Mouse (Mus musculus): ENCODE measurements around the gene Chchd1. TPM values are rescaled to one million over a fixed set of nuclear protein-coding genes. Genes with fewer than 3 reads are reported as not detected.
"Not testable (repeated sequence)": the region's sequence is repeated elsewhere in the genome, so short reads cannot be mapped to it uniquely, and the experiment has no call there.

Chchd1 gene
- total RNA-seq, 2 experiments from 2014 or later: 47.3 to 50.3 TPM

DNA sequence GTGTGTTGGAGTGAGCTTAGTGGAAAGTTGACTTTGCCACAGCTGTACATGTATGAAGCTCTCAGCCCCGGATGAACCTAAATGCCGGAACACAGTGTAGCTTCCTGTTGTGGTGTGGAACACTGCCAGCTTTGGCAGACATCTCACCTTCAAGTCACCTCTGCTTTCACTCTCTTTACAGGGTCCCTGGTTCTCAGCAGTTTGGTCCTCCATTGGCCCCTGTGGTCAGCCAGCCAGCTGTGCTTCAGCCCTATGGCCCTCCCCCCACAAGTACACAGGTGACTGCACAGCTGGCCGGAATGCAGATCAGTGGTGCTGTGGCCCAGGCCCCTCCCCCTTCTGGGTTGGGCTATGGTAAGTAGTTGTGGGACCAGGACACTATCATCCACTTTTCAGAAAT lies 20.3 kb upstream of the Chchd1 start:
- DNase-seq (ENCODE audit: extremely low spot score in 1 of 2, low spot score in 1 of 2): no peak

DNA sequence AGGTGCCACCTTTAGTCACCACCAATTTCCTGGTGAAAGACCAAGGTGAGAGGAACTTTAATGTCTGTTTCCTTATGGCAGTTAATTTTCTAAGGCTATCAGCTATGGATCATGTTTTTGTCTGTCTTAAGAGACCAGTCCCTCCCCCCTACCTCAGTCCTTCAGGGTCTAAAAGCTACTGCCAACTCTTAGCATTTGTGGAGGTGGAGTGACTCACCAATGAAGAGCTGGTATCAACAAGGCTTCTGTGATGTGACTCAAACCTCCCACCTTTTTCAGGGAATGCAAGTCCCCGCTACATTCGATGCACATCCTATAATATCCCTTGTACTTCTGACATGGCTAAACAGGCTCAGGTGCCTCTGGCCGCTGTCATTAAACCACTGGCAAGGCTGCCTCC lies 16.2 kb upstream of the Chchd1 start:
- DNase-seq (ENCODE audit: extremely low spot score in 1 of 2, low spot score in 1 of 2): no peak

DNA sequence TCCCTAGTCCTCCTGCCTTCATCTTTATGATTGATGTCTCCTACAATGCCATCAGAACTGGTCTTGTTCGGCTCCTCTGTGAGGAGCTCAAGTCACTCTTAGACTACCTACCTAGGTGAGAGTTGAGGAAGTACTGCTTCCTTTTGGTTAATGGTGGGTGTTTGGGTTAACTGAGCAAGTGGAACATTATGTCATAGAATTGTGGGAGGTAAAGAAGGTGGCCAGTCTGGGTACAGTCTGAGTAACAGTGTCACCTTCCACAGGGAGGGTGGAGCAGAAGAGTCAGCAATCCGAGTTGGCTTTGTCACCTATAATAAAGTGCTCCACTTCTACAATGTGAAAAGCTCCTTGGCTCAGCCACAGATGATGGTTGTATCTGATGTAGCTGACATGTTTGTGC lies 13.8 kb upstream of the Chchd1 start:
- DNase-seq (ENCODE audit: extremely low spot score in 1 of 2, low spot score in 1 of 2): no peak

DNA sequence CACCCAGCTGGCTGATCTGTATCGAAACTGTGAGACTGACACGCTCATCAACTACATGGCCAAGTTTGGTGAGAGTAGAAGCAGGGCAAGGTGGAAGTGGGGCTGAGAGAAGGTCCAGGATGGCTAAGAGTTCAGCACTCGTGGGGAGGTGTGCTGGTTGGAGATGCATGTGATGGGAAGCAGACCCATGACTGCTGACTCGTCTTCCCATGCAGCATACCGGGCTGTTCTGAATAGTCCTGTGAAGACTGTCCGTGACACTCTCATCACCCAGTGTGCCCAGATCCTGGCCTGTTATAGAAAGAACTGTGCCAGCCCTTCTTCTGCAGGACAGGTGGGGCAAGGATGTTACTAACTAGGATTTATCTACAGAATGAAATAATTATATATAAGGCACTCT lies 11.0 kb upstream of the Chchd1 start:
- no peak for DNase-seq (ENCODE audit: extremely low spot score in 1 of 2, low spot score in 1 of 2)

DNA sequence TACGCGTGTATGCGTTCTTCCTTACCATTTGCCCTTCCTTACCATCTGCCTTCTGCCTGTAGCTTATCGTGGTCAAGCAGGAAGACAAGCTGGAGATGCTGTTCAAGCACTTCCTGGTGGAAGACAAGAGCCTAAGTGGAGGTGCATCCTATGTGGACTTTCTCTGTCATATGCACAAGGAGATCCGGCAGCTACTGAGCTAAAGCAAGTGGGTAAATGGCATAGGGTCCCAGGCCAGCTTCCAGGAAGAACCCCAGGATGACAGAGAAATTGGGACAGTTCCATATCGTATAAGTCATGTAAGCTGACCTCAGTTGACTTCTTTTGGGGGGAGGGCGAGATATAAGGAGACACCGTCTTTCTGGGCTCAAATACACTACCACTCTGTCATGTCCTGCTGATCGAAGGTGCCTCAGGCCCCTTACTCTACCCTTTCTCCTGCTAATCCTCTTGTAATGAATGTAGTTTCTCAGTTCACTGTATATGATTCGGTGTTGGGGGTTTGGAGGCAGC lies 9.2 kb upstream of the Chchd1 start:
- DNase-seq (ENCODE audit: extremely low spot score in 1 of 2, low spot score in 1 of 2): no peak

DNA sequence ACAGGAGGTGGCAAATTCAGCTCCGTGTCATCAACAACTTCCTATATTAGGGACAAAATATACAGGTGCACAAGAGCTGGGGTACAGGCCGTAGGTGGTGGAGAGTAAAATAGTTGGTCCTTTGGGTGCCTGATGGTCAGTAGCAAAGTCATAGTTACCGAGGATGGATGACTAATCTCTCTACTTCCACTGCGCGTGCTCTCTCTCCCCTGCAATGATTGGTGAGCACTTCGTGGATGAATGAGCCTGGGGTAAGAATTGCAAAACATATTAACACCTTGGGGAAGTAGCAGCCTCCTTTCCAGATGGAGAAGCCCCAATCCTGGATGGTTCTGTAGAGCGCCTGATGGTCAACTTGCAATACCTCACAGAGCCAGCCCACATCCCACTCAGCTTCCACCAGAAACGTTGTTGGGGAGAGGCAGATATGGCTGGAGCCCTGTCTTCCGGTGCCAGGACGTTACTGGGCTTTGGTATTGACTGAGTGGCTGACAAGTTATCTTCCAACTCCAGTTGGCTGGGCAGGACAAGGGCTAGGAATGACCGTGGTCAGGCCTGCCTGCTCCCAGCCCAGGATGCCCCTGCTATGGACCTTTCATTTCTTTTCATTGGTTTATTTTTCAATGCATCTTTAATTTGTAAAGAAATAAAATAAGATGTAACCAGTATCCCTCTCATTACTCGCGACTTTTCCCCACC lies 8.5 kb upstream of the Chchd1 start:
- peak in 1 of 2 experiments; percentile 38 for DNase-seq (ENCODE audit: extremely low spot score in 1 of 2, low spot score in 1 of 2)

DNA sequence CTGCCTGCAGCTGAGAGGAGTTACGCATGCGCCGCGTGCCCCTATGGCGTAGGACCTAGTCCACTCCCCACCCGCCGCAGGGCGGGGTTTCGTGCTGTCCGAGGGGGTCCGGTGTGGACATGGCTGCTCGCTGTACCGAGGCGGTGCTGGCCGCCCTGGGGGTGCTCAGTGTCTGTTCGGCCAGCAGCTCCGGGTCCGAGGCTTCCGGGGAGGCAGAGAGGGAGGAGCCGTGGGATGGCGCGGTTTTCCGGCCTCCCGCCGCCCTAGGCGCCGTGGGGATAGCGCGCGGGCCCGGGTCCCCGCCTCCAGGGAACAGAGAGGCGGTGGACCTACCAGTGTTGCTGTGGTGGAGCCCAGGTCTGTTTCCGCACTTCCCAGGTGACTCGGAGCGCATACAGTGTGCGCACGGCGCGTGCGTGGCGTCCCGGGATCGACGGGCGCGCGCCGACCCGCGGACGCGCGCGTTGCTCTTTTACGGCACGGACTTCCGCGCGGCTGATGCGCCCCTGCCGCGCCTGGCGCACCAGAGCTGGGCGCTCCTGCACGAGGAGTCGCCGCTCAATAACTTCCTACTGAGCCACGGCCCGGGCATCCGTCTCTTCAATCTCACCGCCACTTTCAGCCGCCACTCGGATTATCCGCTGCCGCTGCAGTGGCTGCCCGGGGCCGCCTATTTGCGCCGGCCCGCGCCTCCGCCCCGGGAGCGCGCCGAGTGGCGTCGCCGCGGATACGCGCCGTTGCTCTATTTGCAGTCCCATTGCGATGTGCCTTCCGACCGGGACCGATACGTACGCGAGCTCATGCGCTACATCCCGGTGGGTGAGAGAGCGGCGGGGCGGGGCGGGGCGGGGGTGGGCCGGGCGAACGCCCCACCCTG lies 7.7 kb upstream of the Chchd1 start, which contains the start of gene Fut11:
Fut11 (plus strand) TSS at position 85 of the 877 bp plus-strand sequence.
- DNase-seq (ENCODE audit: extremely low spot score in 1 of 2, low spot score in 1 of 2): peak; percentile 74 to 78

DNA sequence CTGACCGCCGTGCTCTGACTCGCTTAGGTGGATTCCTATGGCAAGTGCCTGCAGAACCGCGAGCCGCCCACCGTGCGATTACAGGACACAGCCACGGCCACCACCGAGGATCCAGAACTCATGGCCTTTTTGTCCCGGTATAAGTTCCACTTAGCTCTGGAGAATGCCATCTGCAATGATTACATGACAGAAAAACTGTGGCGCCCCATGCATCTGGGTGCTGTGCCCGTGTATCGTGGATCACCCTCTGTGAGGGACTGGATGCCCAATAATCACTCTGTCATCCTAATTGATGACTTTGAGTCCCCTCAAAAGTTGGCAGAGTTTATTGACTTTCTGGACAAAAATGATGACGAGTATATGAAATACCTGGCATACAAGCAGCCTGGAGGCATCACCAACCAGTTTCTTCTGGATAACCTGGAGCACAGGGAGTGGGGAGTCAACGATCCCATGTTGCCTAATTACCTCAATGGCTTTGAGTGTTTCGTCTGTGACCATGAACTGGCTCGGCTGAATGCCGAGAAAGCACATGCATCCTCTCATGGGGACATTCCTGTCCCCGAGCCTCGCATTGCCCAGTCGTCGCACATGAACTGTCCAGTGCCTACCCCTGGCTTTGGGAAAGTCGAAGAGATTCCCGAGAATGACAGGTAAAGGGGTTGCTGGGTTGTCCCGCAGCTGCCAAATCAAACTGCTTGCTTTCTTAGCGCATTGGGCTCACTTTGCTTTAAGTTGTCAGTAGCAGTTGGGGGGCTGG lies 6.9 kb upstream of the Chchd1 start:
- no peak for DNase-seq (ENCODE audit: extremely low spot score in 1 of 2, low spot score in 1 of 2)

DNA sequence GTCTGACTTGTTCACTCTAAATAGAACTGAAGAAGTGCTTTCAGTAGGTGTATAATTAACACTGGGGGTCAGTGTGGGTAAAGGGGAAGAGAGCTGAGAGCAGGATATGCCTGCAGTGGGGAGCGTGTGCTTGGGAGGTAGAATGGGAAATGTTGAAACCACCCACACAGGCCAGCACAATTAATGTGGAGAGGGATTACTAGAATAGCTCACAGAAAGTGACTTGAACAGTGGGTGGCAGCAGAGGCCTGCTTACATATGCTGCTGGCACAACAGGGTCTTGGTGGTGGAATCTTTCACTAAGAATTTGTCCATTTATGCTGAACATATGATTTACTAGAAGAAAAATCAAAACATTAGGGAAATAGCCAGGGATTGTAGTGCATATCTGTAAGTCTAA lies 5.8 kb upstream of the Chchd1 start:
- peak in 1 of 2 experiments; percentile 47 for DNase-seq (ENCODE audit: extremely low spot score in 1 of 2, low spot score in 1 of 2)

DNA sequence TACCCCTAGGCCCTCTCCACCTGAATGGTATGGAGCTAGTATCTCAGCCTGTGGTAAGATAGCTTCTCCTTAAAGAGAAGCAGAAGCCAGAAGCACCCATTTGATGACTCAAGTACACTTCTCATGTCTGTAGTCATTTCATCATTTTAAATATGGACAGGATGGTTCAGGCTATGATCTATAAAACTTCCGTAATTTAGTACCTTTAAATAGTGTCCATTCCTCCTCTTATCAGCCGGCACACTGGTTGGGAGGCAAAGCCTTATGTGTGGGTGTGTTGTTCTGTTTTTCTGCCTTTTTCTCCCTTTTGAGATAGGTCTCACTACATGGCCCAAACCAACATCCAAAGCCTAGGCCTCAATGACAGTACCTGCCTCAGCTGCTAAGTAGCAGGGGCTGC lies 4.3 kb upstream of the Chchd1 start:
- DNase-seq (ENCODE audit: extremely low spot score in 1 of 2, low spot score in 1 of 2): no peak

DNA sequence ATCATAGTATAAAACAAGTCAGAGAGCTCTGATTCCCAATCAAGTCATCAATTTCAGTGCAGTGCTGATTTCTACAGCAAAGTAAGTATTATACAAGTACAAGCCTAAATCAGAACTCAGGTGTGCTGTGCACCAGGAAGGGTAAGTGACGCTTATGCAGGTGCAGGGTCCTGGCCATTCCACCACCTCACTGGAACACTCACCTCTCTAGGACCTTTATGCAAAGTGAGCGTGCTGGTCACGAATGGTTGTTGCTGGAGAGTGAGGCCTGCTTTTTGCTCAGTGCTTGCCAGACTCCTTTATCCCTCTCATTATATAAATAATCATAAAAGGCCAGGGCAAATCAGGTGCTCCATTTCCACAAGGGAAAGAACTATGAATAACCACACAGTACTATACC lies 2.4 kb upstream of the Chchd1 start:
- DNase-seq (ENCODE audit: extremely low spot score in 1 of 2, low spot score in 1 of 2): no peak

DNA sequence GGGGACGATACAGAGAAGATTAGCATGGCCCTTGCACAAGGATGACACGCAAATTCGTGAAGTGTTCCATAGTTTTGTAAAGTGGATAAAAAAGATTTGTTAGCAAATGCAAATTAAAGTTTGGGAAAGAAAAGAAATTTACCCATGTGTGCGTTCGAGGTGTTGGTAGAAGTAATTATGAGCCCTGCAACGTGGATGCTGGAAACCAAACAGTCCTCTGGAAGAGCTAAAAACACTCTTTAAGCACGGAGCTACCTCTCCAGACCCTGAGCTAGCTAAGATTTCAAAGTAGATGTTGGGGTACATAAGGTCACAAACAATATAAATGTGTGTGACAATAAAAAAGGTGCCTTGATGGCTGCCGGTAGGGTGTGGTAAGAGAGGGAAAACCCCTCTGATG lies 1.3 kb upstream of the Chchd1 start:
- DNase-seq (ENCODE audit: extremely low spot score in 1 of 2, low spot score in 1 of 2): no peak

DNA sequence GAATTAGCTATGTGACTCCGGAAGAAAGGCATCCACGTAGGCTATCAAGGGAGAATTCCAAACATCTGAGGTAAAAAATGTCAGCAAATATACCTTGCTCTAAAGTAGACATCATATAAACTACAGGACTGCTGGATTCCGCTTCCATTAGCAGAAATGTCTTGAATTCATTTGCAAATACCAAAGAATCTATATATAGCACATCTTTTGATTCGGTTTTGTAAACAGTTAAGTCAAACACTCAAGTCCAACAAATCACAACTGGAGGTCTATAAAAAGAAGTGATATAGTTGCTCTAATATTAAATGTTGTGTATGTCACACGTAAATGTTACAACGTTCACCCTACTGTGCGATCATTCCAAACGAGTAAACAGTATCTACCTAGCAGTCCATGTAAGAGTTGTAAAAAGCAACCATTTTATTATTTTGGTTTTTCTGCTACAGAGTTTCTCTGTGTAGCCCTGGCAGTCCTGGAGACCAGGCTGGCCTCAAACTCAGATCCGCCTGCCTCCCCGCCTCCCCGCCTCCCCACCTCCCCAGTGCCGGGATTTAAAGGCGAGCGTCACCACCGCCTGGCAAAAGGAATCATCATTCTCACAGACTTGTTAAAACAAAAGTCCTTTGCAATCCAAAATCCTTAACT lies 588 bp upstream of the Chchd1 start:
- DNase-seq (ENCODE audit: extremely low spot score in 1 of 2, low spot score in 1 of 2): no peak

DNA sequence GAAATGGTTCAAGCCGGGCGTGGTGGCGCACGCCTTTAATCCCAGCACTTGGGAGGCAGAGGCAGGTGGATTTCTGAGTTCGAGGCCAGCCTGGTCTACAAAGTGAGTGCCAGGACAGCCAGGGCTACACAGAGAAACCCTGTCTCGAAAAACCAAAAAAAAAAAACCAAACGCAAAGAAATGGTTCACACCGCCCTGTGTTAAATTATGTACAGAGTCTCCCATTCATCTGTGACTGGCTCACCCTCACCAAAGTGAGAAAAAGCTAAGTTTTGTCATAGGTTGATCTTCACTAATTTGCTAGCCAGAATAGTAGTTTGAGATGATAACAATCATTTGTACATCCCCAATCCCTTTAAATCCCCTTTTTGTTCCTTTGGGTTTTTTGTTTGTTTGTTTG lies 655 bp downstream of the Chchd1 start:
- DNase-seq (ENCODE audit: extremely low spot score in 1 of 2, low spot score in 1 of 2): not testable (repeated sequence)

DNA sequence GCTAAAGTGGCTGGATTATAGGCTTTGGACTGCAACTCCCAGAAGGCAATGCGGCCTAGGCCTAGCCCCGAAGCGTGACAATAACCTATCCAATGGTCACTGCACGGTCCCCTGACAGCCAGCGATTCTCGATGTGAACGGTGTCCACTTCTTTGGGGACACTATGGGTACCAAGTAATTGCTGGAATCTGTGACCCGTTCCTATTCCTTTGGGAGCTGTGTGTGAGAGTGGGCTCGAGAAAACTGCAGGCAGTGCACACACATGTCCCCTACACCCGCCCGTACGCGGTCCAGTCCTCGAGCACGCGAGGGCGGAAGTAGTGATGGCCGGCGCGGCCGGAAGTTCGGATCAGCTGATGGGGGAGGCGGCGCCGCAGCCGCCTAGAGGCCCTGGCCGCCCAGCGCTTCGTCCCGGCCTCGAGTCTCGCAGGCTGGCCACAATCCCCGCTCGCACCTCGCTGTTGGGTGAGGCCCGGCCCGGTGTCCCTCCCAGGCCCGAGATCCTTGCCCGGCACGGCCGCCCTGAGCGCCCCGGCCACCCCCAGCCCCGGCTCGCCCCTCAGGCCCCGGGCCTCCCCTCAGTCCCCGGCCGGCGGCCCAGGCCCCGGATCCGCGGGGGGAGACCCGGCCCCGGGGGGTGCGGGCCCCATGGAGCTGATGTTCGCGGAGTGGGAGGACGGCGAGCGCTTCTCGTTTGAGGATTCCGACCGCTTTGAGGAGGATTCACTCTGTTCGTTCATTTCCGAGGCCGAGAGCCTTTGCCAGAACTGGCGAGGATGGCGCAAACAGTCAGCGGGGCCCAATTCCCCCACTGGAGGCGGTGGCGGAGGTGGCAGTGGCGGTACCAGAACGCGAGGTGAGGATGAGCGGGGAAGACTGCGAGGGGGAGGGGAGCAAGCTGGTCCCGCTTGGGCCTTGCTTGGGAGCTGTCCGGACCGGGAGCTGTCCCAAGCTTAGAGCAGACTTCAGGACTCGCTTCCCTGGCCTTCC lies 4.7 kb downstream of the Chchd1 start, which contains the start of gene Zswim8:
Zswim8 (plus strand) TSS at position 352 of the 990 bp plus-strand sequence.
- peak; percentile 73 to 87 for DNase-seq (ENCODE audit: extremely low spot score in 1 of 2, low spot score in 1 of 2)

DNA sequence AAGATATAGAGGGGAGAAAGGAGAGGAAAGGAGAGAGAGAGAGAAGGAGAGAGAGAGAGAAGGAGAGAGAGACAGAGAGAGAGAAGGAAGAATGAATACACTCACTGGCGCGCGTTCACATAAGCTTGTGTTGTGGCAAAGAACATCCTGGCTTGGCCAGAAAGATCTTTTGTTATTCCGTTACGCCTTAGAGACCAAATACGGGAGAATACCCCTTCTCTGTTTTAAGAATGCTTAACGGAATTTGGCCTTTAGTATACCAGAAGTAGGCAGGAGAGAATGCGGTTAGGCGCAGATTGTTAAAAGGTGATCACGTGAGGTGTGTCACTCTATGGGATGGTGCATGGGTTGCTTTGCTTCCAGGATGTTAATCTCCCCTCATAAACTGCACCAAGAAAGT lies 5.4 kb downstream of the Chchd1 start:
- no peak for DNase-seq (ENCODE audit: extremely low spot score in 1 of 2, low spot score in 1 of 2)

DNA sequence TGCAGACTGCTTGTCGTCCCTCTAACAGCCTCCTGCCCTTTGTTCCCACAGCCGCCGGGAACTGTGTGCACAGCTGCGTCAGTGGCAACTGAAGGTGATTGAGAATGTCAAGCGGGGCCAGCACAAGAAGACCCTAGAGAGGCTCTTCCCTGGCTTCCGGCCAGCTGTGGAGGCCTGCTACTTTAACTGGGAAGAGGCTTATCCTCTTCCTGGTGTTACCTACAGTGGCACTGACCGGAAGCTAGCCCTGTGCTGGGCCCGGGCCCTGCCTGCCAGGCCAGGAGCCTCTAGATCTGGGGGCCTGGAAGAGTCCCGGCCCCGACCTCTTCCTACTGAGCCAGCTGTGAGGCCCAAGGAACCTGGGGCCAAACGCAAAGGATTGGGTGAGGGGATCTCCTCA lies 11.0 kb downstream of the Chchd1 start:
- no peak for DNase-seq (ENCODE audit: extremely low spot score in 1 of 2, low spot score in 1 of 2)

DNA sequence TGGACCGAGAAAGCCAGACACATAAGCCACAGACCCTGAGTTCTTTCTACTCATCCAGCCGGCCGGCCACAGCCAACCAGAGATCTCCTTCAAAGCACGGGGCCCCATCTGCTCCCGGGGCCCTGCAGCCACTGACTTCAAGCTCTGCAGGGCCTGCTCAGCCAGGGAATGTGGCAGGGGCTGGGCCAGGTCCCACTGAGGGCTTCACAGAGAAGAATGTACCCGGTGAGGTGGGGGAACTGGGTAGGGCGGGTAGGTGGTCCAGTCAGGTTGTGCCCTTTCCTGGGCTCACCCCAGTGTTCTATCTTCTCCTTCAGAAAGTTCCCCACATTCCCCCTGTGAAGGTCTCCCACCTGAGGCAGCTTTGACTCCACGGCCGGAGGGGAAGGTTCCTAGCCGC lies 15.6 kb downstream of the Chchd1 start:
- DNase-seq (ENCODE audit: extremely low spot score in 1 of 2, low spot score in 1 of 2): no peak

DNA sequence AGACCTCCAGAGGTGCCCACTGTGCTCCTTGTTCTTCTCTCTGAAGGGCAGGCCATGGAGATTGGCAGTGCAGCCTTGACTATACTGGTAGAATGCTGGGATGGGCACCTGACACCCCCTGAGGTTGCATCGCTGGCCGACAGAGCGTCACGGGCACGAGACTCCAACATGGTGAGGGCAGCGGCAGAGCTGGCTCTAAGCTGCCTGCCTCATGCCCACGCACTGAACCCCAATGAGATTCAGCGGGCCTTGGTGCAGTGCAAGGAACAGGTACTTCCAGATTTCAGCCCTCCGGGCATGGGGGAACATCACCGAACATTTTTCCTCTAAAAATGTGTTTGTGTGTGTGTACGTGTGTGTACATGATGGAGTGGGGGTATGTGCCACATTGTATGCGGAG lies 17.0 kb downstream of the Chchd1 start:
- DNase-seq (ENCODE audit: extremely low spot score in 1 of 2, low spot score in 1 of 2): no peak
